Mouse (Mus musculus) leukemia stem cell, adult 10-12 weeks (primary cell): ENCODE data around the gene Ildr2. TPM values are rescaled to one million over a fixed set of nuclear protein-coding genes. Genes with fewer than 3 reads are reported as not detected.

Experiments used
- polyA plus RNA-seq: library from polyadenylated mRNA; stranded (reverse); fragments of >175 nt; gene quantifications from 2 replicates; pipeline ENCODE4 v1.2.3, GENCODE M21; 2012; ENCODE audit warnings: low replicate concordance

The Ildr2 gene
- not detected in 2 replicates for polyA plus RNA-seq

GRCm38 (mm10) chr1:166253898-166254894 lies at the start of gene Ildr2:
TSS of gene Ildr2 (plus strand) at chr1:166254139.

GRCm38 (mm10) chr1:166238315-166238969 lies 15.5 kb upstream of the Ildr2 start, which contains the start of gene Mael:
TSS of gene Mael (minus strand) at chr1:166238747.

Other genes with a start within 250 kb of the Ildr2 start
- not detected in 2 replicates for gene Dusp27, start 126.2 kb upstream of the Ildr2 start, polyA plus RNA-seq
- not detected in 2 replicates for gene Gpa33, start 123.9 kb upstream of the Ildr2 start, polyA plus RNA-seq
- gene Mael, start 15.4 kb upstream of the Ildr2 start, polyA plus RNA-seq = not detected in 2 replicates
- 9.5 and 9.6 TPM in 2 replicates for gene Tada1, start 125.0 kb downstream of the Ildr2 start, polyA plus RNA-seq
- gene Pogk, start 155.7 kb downstream of the Ildr2 start, polyA plus RNA-seq = 0.25 and 0.54 TPM in 2 replicates
- not detected in 2 replicates for gene Gm4846, start 243.4 kb downstream of the Ildr2 start, polyA plus RNA-seq